Mouse (Mus musculus) heart, postnatal 0 days (tissue): Measurements from ENCODE around the gene Rad54l2.

Source experiments
- CTCF ChIP-seq: IDR thresholded peaks from 2 replicates; pipeline ENCODE4 v1.5.1; 2016; ENCODE audit warnings: antibody characterized with exemption, control low read depth, low read depth
- EP300 ChIP-seq: IDR thresholded peaks from 2 replicates; pipeline ENCODE4 v1.6.1; 2016; ENCODE audit warnings: antibody characterized with exemption, low read depth

DNA sequence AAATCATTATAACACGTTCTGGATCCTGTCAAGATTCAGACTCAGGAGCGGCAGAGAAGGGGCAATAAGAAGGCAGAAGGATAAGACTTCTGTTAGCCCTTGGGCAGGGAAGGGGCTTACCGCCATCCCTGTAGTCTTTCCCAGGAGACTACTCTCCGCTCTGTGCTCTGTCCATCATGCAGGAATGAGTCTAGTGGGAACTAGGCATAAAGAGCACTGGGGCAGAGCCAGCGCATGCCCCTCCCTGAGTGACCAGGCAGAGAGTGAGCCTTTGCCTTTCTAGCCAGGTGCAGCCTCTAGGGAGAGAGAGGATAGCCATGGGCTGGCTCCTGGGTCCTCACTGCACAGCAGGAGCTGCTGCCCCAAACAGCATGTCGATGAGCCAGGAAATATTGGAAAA is 124.1 kb downstream of the Rad54l2 start:
- TF ChIP-seq CTCF: no peak
- no peak for TF ChIP-seq EP300
